Mouse (Mus musculus) spleen, adult 2 months (tissue): ENCODE data around the gene Ndufv1.

ENCODE experiments used
- CTCF ChIP-seq: fragments of 200-500 bp; IDR thresholded peaks from 2 replicates; pipeline ENCODE4 v1.5.1; 2011; ENCODE audit warnings: mild to moderate bottlenecking, inconsistent platforms; ENCODE audit not compliant: insufficient read depth, insufficient read length, insufficient replicate concordance; ENCODE audit errors: extremely low read depth
- POLR2A ChIP-seq: fragments of 200-500 bp; IDR thresholded peaks from 2 replicates; pipeline ENCODE4 v1.6.1; 2011; ENCODE audit warnings: low read depth, low read length, inconsistent platforms

DNA sequence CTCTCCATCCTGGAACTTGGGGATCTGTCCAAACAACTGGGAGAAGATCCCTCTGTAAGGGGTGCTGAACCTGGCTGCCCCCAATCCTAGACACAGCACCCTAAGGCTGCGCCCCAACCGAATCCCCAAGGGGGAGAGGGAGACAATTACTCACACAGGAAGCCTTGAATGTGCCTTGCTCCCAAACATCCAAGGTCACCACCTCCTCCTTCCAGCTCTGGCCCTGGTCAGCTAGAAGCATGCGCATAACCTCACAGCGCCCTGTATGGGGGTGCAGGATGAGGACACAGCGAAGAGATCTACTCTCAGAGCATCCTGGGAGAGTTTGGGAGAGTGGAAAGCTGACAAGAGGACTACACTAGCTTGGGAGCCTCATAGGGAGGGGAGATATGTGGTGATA lies 46.0 kb upstream of the Ndufv1 start:
- TF ChIP-seq CTCF (no peak), POLR2A (no peak)
